Mouse (Mus musculus) embryo, embryonic 11.5 days (tissue): ENCODE results near the gene Samd1.

Experiments used
- DNase-seq: peaks from one replicate; pipeline ENCODE4 v3.0.0-alpha.2; 2012; ENCODE audit warnings: low read depth, low spot score

Gene Samd1

GRCm38 (mm10) chr8:83997511-83998141 is at the start of gene Samd1:
Gene Samd1, plus strand, starts transcription at chr8:83997672.
- DNase-seq, result no peak

DNA sequence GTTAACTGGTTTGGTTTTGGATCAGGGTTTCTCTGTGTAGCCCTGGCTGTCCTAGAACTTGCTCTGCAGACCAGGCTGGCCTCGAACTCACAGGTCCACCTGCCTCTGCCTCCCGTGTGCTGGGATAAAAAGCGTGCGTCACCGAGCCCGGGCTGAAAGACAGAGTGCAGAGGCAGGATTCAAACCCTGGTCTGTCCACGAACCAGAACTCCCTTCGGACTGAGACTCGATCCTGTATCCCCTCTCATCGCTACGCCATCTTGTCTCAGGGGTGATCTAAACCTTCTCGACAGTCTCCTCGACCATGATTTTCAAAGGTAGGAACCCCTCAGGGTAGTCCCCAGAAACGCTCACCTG is 42.7 kb upstream of the Samd1 start:
- no peak for DNase-seq

DNA sequence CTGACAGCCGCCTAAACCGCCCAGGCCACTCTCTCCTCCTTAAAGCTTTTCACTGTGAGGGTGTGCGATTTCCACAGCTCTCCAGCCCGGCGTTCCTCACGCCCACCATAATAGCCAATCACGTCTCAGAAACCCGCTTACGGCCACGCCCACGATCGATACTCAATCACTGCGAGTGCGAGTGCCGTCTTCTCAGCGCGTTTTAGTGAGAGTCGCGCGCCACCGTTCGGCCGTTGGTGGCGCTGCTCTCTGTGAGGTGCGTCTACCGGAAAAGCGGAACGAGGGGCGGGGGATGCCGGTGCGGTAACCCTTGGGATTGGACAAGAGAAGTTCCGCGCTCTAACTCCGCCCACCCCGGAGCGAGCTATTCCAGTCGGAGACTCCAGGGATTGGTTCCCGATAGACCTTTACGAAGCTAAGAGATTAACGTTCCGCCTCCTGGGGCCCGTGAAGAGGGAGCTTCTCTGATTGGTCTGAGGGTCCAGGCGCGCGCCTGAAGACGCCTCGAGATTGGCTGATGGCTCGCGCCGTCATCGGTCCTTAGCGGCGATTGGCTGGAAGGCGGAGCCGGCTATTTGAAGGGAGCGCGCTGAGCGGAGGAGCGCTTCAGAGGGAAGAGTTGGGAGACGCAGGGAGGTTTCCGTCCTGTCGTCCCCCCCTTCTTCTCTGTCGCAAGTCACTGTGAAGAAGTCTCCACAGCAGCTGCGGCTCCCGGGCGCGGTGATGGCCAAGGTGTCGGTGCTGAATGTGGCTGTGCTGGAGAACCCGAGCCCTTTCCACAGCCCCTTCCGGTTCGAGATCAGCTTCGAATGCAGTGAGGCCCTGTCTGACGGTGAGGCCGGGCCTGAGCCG is 42.1 kb upstream of the Samd1 start, which contains the start of the genes Gm10644 and Asf1b:
Gene Gm10644 (minus strand): TSS at position 100 of the 852 bp plus-strand sequence.
Gene Asf1b (plus strand): TSS at position 402 of the 852 bp plus-strand sequence.
- DNase-seq, result peak; percentile 100

GRCm38 (mm10) chr8:83955958-83956218 is 41.6 kb upstream of the Samd1 start:
- no peak for DNase-seq

GRCm38 (mm10) chr8:83956789-83957188 is 40.7 kb upstream of the Samd1 start:
- DNase-seq, result no peak

GRCm38 (mm10) chr8:83964015-83964765 is 33.3 kb upstream of the Samd1 start:
- no peak for DNase-seq

DNA sequence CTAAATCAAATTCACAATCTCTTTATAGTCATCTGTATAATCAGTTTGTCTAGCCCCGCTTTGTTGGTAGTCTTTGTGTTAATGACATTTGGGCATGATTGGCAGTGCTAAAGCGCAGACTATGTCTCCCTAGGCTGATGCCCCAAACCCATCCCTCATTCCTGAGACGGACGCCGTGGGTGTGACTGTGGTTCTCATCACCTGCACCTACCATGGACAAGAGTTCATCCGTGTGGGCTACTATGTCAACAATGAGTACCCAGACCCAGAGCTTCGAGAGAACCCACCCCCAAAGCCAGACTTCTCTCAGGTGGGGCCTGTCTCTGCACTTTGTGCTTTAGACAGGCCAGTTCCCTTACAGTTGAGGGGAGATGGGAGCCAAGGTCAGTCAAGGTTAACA is 29.8 kb upstream of the Samd1 start:
- no peak for DNase-seq

- DNase-seq, result no peak
These were observed 26.4 kb upstream of the Samd1 start for GRCm38 (mm10) chr8:83971121-83971520.

DNA sequence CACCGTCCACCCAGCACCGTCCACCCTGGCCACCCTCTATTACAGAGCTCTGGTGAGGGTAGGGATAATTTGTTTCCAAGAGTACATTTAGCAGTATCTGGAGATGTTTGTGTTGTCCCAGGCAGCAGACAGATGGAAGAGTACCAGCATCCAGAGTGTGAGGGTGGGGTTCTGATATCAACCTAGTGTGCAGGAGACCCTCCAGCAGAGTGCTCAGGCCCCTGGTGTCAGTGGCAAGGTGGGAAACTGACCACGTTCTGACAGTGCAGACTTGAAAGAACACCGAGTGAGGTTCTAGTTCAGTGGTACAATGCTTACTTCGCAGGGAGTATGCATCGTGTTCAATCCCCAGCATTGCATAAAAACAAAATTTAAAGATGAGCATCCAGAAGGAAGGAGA is 25.8 kb upstream of the Samd1 start:
- no peak for DNase-seq

DNA sequence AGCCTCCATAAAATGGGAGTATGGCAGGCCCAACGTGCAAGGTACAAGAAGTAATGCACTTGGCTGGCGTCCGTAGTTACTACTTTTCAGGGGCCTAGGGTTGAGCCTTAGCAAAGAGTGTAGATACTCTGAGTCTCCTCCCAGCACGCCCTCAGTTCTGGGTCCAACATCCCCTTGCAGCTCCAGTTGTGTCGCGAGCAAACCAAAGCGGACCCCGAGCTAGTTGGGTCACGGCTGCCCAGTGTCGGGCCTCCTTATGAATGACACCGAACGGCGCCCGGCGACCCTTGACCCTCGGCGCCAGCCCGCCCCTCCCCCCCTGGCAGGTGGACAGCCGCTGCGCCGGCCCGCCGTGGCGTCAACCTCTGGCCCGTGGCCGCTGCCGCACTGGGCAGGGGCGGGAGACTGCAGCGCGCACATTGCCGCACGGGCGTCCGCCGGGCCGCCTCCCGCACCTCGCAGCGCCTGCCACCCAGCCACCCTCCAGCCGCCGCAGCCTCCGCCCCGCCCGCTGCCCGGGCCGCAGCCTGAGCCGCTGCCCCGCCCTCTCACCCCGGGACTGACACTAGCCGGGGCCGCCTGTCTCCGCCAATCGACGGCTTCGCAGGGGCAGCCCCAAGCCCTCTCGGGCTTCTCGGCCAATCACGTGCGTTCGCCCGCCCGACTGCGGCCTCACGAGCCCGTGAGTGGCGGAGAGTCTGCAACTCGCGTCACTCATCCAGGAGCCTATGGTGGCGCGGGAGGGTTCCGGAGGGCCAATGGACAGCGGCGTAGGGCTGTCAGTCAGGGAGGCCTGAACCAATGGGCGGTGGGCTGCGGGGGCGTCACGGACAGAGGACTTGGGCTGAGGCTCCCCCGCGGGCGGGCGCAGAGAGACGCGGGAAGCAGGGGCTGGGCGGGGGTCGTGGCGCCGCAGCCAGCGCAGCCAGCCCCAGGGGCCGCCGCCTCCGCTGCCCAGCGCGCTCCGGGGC is 25.0 kb upstream of the Samd1 start, which contains the start of gene Prkaca:
Gene Prkaca (plus strand): TSS at position 844 of the 971 bp plus-strand sequence.
- peak; percentile 98 for DNase-seq

- no peak for DNase-seq
These were observed 24.1 kb upstream of the Samd1 start for GRCm38 (mm10) chr8:83973161-83974031.

GRCm38 (mm10) chr8:83974521-83974920 is 23.0 kb upstream of the Samd1 start:
- DNase-seq, result no peak

DNA sequence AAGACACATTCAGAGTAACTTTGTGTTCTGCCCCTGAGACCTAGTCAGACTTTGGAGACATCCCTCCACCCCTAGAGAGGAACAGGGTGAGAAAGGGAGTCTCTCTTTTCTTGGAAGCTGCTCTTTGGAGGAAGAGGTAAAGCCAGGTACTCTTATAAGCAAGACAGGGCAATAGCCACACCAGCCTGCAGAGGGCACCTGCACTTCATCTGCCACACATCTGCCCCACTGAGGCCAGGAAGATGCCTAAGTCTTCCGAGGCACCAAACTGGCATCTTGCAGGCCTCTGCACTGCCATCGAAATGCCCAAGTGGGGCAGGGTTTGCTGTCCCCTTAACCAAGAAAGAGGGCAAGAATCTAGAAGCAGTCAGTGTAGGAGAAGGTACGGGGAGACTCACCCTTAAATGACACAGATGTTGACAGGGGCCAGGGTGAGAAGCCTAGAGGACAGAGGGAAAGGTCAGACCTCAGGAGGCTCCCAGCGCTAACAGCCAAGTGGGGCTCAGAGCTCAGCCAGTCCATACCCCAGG is 21.3 kb upstream of the Samd1 start:
- DNase-seq, result no peak

DNA sequence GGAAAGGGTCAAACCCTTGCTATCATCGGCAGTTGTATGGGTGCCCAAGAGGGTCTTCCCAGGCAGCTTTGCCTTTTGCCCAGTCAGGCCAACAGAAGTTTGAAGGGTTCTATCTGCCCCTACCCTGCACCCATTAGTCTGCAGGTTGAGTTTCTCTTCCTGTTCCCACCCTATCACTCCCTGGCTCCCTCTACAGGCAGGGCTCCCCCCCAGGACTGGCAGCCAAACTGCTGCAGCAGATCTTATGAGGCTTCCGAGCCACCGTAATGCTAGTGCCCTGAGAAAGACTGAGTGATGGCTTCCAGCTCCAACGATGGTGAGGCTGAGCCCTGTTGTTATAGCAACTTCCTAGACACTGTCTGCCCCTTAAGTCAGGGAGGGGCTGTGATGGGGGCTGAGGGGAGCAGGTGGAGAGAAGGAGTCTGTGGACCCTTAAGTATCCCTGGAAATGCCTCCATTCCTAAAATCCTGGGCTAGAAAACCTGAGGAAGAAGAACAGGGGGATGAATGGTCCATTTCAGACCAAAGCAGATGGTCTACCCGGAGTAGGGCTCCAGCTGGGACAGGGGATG is 20.6 kb upstream of the Samd1 start:
- no peak for DNase-seq

DNA sequence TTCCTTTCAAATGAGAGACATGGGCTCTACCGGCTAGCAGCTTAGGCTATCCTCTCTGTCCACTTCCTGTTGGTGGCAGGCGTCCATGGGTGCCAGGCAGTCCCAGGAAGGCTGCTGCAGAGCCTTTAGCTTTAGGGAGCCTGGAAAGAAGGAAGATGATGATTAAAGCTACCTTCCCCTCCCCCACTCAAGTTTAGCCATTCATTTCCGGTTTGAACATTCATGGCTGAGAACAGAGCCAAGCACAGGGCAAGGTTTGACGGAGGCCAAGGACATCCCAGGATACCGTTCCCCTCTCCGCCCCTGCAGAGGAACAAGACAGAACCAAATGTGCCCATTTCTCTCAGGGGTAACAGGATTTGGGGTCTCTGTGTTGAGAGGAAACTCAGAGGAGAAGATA is 19.8 kb upstream of the Samd1 start:
- no peak for DNase-seq

DNA sequence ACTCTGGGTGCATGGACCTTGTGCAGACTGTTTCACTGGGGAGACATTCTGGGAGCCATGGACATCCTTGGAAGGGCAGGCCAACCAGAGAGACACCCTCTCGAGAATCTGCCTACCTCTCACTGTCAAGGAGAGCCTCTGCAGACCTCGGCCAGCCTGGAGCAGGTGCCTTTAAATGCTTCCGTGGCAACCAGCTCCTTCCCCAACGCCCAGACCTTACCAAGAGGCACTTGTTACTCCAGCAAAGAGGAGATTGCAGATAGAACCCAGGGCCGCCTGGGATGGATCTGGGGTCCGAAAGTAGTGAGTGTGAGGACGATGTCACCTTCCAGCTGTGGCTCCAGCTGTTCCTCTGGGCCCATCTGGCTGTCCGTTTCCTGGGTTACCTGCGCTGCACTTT is 19.3 kb upstream of the Samd1 start:
- DNase-seq, result no peak

DNA sequence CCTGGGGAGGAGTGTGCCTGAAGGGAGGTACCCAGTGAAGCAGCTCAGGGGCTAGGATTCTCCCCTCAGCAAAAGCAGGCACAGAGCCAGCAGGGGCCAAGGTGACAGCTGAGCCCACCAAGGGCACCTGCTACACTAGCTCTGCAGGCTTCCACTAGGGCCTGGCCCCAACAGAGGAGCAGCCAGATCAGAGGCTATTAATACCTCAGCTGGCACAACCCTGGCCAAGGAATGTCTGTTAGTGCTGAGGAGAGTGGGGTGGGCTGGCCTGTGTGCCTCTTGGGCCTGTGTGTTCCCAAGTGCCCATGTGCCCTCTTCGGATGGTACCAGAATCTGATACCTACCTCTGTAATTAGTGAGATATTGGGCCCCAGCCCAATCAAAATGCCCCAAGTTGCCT is 17.2 kb upstream of the Samd1 start:
- no peak for DNase-seq

- DNase-seq, result no peak
These were observed 16.6 kb upstream of the Samd1 start for GRCm38 (mm10) chr8:83980845-83981244.

DNA sequence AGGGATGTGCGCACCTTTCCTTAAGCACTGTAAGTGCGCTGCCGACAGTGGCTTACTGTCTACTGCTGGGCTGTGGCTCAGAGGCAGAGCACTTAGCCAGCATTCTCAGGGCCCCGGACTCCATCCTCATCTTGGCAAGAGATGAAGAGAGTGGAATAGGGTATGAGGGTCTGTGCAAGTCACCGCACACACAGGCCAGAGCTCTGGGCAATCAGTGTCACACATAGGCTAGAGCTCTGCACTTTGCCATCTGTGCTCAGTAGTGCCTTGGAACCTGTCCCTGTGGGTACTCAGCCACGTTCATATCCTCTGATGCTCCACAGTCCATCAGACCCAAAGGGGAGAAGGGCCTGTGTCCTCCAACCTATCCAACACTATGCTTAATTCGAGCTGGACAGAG is 15.9 kb upstream of the Samd1 start:
- DNase-seq, result no peak

DNA sequence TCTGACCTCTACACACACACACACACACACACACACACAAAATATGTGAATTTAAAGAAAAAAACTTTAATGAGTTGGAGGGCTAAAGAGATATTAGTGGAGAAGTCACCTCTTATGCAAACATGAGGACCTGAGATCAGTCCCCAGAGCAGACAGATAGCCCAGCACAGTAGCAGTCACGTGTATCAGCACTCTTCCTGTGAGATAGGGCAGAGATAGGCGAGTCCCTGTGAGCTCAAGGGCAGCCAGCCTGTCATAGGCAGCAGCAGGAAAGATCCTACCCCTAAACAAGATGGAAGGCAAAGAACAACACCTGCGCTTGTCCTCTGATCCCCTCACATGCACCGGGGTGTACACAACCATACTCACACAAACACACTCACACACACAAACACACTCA is 15.0 kb upstream of the Samd1 start:
- DNase-seq, result no peak
